Mouse (Mus musculus): ENCODE measurements around the gene Olfr656. TPM values are rescaled to one million over a fixed set of nuclear protein-coding genes. Genes with fewer than 3 reads are reported as not detected.

Gene Olfr656
- total RNA-seq (2021): not detected

GRCm38 (mm10) chr7:104613655-104614054, at the start of gene Olfr656:
Gene Olfr656 (plus strand): TSS chr7:104613955.
- DNase-seq: no peak

DNA sequence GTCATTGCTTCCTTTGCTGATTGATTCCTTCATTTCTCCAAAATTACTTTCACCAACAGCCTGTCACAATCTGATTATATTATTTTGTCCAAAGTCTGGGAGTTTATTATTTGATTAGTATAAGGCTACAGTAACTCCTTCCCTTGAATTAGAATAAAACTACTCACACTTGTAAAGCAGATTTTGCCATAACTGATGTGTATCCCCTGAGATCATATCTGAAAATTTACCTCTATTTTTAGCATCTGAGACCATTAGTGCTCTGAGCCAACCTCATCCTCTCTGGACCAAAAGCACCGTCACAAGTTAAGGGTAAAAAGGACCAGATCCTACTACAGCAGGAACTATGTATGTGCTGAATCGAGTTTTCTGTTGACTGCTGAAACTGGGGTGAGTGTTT, 36.7 kb upstream of the Olfr656 start, which contains the start of gene Olfr653:
Gene Olfr653, plus strand, starts transcription at position 301 of the 400 bp plus-strand sequence.
- no peak for DNase-seq

GRCm38 (mm10) chr7:104580846-104581245, 32.9 kb upstream of the Olfr656 start:
- no peak for DNase-seq

DNA sequence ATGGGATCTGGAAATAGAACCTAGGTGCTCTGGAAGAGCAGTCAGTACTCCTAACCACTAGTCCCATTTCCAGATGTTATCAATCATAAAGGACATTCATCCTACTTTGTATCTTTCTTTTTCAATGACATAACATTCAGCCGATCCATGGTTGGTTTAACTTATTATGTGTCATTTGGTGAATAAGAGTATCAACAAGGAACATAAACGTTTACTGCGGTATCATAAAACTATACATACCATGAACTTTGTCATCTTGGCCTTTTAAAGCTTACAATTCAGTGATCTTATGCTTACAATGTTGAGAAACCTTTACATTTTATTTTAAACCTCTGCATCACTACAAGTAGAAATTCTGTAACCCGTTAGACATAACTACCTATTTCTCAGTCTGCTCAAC, 32.3 kb upstream of the Olfr656 start:
- no peak for DNase-seq

DNA sequence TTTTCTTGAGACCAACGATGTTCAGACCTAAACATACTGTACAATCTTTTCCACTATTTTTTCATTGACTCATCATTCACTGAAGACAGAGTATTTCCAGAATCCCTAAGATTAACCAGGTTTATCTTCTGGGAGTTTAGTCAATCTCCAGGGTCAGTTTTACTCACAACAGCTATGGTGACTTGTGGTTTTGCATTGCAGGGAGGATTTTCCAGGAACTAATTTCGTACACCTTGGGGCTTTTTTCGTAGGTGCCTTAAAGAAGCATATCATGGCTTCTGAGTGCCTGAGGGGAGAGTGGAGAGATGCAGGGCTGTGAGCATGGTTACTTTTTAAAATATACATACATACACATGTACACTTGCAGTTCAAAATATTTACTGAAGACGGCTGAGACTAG, 27.0 kb upstream of the Olfr656 start, which contains the start of gene Olfr654:
Gene Olfr654, plus strand, starts transcription at position 301 of the 400 bp plus-strand sequence.
- DNase-seq: no peak

- no peak for DNase-seq
Observed at GRCm38 (mm10) chr7:104588274-104588673, 25.5 kb upstream of the Olfr656 start.

GRCm38 (mm10) chr7:104601679-104602078, 12.1 kb upstream of the Olfr656 start, which contains the start of gene Olfr655:
Gene Olfr655 (minus strand): TSS chr7:104601779.
- DNase-seq: no peak

- DNase-seq: no peak
Observed at GRCm38 (mm10) chr7:104603173-104603572, 10.6 kb upstream of the Olfr656 start.

DNA sequence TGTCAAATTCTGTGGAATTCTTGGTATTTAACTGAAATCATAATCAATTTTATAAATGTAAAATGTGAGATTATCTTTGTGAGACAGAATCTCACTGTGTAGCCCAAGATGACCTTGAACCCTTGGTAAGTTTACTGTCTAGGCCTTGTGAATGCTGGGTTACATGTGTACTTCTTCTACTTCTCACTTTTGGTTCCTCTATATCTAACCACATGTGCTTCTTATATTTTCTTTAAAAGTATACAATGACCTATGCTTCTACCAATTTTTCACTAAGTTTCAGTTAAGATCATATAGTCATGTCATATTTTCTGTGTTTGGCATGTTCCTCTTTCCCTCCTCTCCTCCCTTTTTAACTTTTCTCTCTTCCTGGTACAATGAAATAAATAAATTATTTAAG, 9.0 kb upstream of the Olfr656 start:
- DNase-seq: no peak

GRCm38 (mm10) chr7:104624494-104624893, 10.7 kb downstream of the Olfr656 start, which contains the start of gene Olfr657:
Gene Olfr657 (plus strand): TSS chr7:104624794.
- DNase-seq: no peak

DNA sequence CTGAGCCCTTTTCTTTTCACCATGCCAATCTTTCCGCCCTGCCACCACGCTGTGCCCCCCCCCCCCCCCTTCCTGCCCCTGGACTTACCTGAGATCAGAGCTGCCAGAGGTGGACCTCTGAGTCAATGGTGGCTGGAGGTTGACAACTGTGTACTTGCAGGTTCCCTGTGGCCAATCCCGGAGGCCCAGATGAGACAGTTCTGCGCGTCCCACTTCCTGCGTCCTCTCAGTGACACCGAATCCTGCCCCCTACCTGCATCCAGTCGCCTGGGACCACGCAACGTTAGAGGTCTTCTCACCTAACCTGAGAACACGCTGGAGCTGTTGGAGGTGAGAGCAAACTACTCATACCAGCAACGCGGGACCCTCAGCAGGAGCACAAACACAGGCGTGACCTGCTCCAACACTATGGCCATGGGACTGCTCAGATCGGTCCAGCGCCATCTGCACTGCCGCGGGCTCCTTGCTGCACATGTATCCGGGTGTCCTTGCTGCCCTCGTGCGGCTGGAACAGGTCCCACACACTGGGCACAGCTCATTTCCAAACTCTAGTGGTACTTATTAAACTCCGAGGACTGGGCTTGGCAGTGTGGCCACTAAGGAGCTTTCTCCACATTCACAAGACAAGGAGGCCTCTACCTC, 33.2 kb downstream of the Olfr656 start, which contains the start of gene Olfr658:
Gene Olfr658, minus strand, starts transcription at position 465 of the 642 bp plus-strand sequence.
- DNase-seq: peak; percentile 1 to 9

- no peak for DNase-seq
Observed at GRCm38 (mm10) chr7:104666453-104666852, 52.7 kb downstream of the Olfr656 start, which contains the start of gene Olfr659. Gene Olfr659 (plus strand): TSS chr7:104666753.

Other genes with a start within 250 kb of the Olfr656 start
- not detected for gene Trim30b, start 244.1 kb upstream of the Olfr656 start, total RNA-seq (2021)
- under 1 TPM in 1 of 2 experiments, not detected in 1; 0.20 TPM for gene Trim30c, start 213.1 kb upstream of the Olfr656 start, total RNA-seq (2021)
- gene Trim30a, start 148.8 kb upstream of the Olfr656 start, total RNA-seq (2021): under 1 TPM; 0.47 to 0.51 TPM
- gene Trim30d, start 106.1 kb upstream of the Olfr656 start, total RNA-seq (2021): under 1 TPM in 1 of 2 experiments, not detected in 1; 0.27 TPM
- not detected for gene Olfr651, start 63.8 kb upstream of the Olfr656 start, total RNA-seq (2021)
- not detected for gene Olfr652, start 53.1 kb upstream of the Olfr656 start, total RNA-seq (2021)
- not detected for gene Olfr653, start 36.6 kb upstream of the Olfr656 start, total RNA-seq (2021)
- gene Olfr654, start 26.9 kb upstream of the Olfr656 start, total RNA-seq (2021): not detected
- gene Olfr655, start 12.2 kb upstream of the Olfr656 start, total RNA-seq (2021): not detected
- gene Olfr657, start 10.8 kb downstream of the Olfr656 start, total RNA-seq (2021): not detected
- not detected for gene Olfr658, start 33.4 kb downstream of the Olfr656 start, total RNA-seq (2021)
- gene Olfr659, start 52.8 kb downstream of the Olfr656 start, total RNA-seq (2021): not detected
- not detected for gene Olfr661, start 72.5 kb downstream of the Olfr656 start, total RNA-seq (2021)
- gene Usp17le, start 163.5 kb downstream of the Olfr656 start, total RNA-seq (2021): not detected
- gene Usp17lb, start 228.6 kb downstream of the Olfr656 start, total RNA-seq (2021): not detected
- gene Usp17la, start 243.1 kb downstream of the Olfr656 start, total RNA-seq (2021): not detected

All from layer of hippocampus, postnatal 36 days (tissue).